ENCODE assay signal across 9 mouse cellular contexts in the genomic region with DNA sequence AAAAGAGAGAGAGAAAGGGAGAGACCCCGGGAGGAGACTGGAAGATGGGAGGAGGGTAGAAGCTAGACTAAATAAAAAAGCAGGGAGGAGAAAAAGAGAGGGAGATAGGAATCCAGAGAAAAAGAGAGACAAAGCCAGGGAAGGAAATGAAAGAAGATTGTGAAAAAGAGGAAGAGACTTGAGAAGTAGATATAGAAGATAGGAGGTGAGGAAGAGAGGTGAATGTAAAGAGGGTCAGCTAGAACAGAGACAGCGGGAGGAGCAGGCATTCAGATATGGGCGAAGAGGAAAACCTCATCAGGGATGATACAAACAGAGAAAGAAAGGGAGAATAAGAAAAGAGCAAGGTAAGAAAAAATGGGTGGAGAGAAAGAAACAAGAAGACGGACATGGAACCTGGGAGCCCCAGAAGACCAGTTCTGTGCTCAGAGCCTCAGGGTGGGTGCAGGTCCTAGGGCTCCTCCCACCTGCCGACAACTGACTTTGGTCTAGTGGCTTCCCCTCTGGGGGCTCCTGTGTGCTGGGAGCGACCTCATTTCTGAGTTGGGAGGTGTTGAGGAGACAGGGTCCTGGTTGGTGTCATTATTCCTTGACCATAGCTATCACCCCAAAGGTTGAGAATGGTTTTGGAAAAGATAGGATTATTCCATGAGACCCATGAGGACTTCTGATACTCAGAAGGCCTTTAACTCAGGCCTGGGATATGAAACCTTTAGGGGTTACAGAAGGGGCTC. TPM values are rescaled to one million over a fixed set of nuclear protein-coding genes. Genes with fewer than 3 reads are reported as not detected.
A peak's percentile ranks its signal among the peaks of the same experiment; 100 is the strongest.
DNase-seq lines count a peak whose midpoint lies in the region; ATAC-seq lines count a peak whose summit lies in the region.
"Had no signal": no experiment of that assay in that cellular context is flagged by ENCODE, and none has a peak within 500 bp of the region (broad histone marks: within the 10 kb centered on the region; RNA-seq: fewer than 3 reads in every experiment).

No protein-coding gene starts in this region.

- H3K36me3 ChIP-seq in kidney, embryonic 15.5 days = peaks cover 32% of the 10 kb centered on the region
- peaks cover 17% of the 10 kb centered on the region for H3K36me3 ChIP-seq in forebrain, embryonic 15.5 days
- H3K36me3 ChIP-seq in liver, embryonic 11.5 days (ENCODE audit: control insufficient read depth, insufficient read depth, low read length) = peaks cover 3% of the 10 kb centered on the region; the same call in 1 of the 2 replicates

- 2% methylated on average over 6 of the region's 6 CpGs for WGBS in kidney, embryonic 15.5 days
- 3% methylated on average over 6 of the region's 6 CpGs for WGBS in forebrain, embryonic 15.5 days
- WGBS in liver, embryonic 11.5 days = 14% methylated on average over 6 of the region's 6 CpGs

- DNase-seq in kidney, adult 9 months = no peak
- DNase-seq in brain, adult 2 months (ENCODE audit: low read depth, low spot score) = peak; percentile 24
- DNase-seq in liver, embryonic 11.5 days (ENCODE audit: low spot score) = no peak
- DNase-seq in urinary bladder, adult 18-20 months (ENCODE audit: low spot score in 2 of 2) = no peak
- DNase-seq in thymus, postnatal 36 days = no peak

- no peaks in the 10 kb centered on the region for H3K27me3 ChIP-seq in kidney, embryonic 15.5 days
- no peaks in the 10 kb centered on the region for H3K27me3 ChIP-seq in forebrain, embryonic 15.5 days
- H3K27me3 ChIP-seq in liver, embryonic 11.5 days (replicated peaks; ENCODE audit: control insufficient read depth, insufficient read depth, low read length) = peaks cover 7% of the 10 kb centered on the region; the same call in 1 of the 2 replicates

- H3K27ac ChIP-seq in kidney, embryonic 15.5 days = peak overlapping the region; percentile 99
- H3K27ac ChIP-seq in forebrain, embryonic 15.5 days (replicated peaks) = peak overlapping the region; percentile 100
- H3K27ac ChIP-seq in liver, embryonic 11.5 days (ENCODE audit: low read depth, low read length) = peak overlapping the region; percentile 90; the same call in 1 of the 2 replicates
- H3K27ac ChIP-seq: macrophage had no signal

- peak overlapping the region; percentile 78 for H3K9ac ChIP-seq in kidney, embryonic 15.5 days
- peak overlapping the region; percentile 99 for H3K9ac ChIP-seq in forebrain, embryonic 15.5 days (replicated peaks)
- no peak overlapping the region for H3K9ac ChIP-seq in liver, embryonic 11.5 days (ENCODE audit: low read depth, low read length)

- H3K4me2 ChIP-seq in kidney, embryonic 15.5 days = peak overlapping the region; percentile 81
- H3K4me2 ChIP-seq in forebrain, embryonic 15.5 days (replicated peaks) = peak overlapping the region; percentile 82
- H3K4me2 ChIP-seq in liver, embryonic 11.5 days = peak overlapping the region; percentile 73

- H3K9me3 ChIP-seq in kidney, embryonic 15.5 days (replicated peaks) = no peaks in the 10 kb centered on the region
- H3K9me3 ChIP-seq in forebrain, embryonic 15.5 days = no peaks in the 10 kb centered on the region
- H3K9me3 ChIP-seq in liver, embryonic 11.5 days (ENCODE audit: control insufficient read depth, low read length) = no peaks in the 10 kb centered on the region

- peaks cover 50% of the 10 kb centered on the region for H3K4me1 ChIP-seq in kidney, embryonic 15.5 days
- peaks cover 52% of the 10 kb centered on the region for H3K4me1 ChIP-seq in forebrain, embryonic 15.5 days
- H3K4me1 ChIP-seq in liver, embryonic 11.5 days (replicated peaks; ENCODE audit: control insufficient read depth, insufficient read depth, low read length) = peaks cover 4% of the 10 kb centered on the region

- H3K4me3 ChIP-seq in kidney, embryonic 15.5 days (replicated peaks) = peak overlapping the region; percentile 85
- peak overlapping the region; percentile 95 for H3K4me3 ChIP-seq in forebrain, embryonic 15.5 days
- H3K4me3 ChIP-seq in liver, embryonic 11.5 days (ENCODE audit: low read depth, low read length) = peak overlapping the region; percentile 67

- ATAC-seq in kidney, embryonic 15.5 days (replicated peaks; ENCODE audit: low FRiP score) = no peak
- no peak for ATAC-seq in forebrain, embryonic 15.5 days (replicated peaks)
- ATAC-seq in liver, embryonic 11.5 days (replicated peaks; ENCODE audit: low FRiP score) = no peak
- no peak for ATAC-seq in megakaryocyte, adult 5-6 weeks (ENCODE audit: poor library complexity, severe bottlenecking)

RNA-seq across cellular contexts. Expression of a gene that starts 2.3 kb away (rescaled TPM):
- polyA plus RNA-seq in kidney, embryonic 15.5 days (2015; fragmentation: Nextera tagmentation; extraction: Ambion mirVana) = 37.3 and 37.7 TPM in 2 replicates
- polyA plus RNA-seq in forebrain, embryonic 15.5 days (2015; fragmentation: Nextera tagmentation; extraction: Ambion mirVana) = 26.8 and 27.1 TPM in 2 replicates
- 11.2 and 16.4 TPM in 2 replicates for polyA plus RNA-seq in liver, embryonic 11.5 days (2014; fragmentation: Nextera tagmentation; extraction: Ambion mirVana)
- total RNA-seq in megakaryocyte, adult 5-6 weeks (2015) = 7.5 and 10.1 TPM in 2 replicates
- 1.9 TPM in 1 of 2 replicates, not detected in the other for total RNA-seq in megakaryocyte, adult 5-6 weeks (2017)

RNA-seq across cellular contexts. Expression of a gene that starts 25.8 kb away (rescaled TPM):
- polyA plus RNA-seq in kidney, embryonic 15.5 days (2015; fragmentation: Nextera tagmentation; extraction: Ambion mirVana) = 0.88 and 1.1 TPM in 2 replicates
- 0.64 and 0.71 TPM in 2 replicates for polyA plus RNA-seq in forebrain, embryonic 15.5 days (2015; fragmentation: Nextera tagmentation; extraction: Ambion mirVana)
- 0.31 and 0.58 TPM in 2 replicates for polyA plus RNA-seq in liver, embryonic 11.5 days (2014; fragmentation: Nextera tagmentation; extraction: Ambion mirVana)
- not detected in 2 replicates for total RNA-seq in megakaryocyte, adult 5-6 weeks (2015)
- not detected in 2 replicates for total RNA-seq in megakaryocyte, adult 5-6 weeks (2017)
- polyA plus RNA-seq: macrophage had no signal

RNA-seq across cellular contexts. Expression of a gene that starts 54.5 kb away (rescaled TPM):
- polyA plus RNA-seq in kidney, embryonic 15.5 days (2015; fragmentation: Nextera tagmentation; extraction: Ambion mirVana) = 0.32 and 0.73 TPM in 2 replicates
- not detected in 2 replicates for polyA plus RNA-seq in forebrain, embryonic 15.5 days (2015; fragmentation: Nextera tagmentation; extraction: Ambion mirVana)
- polyA plus RNA-seq in liver, embryonic 11.5 days (2014; fragmentation: Nextera tagmentation; extraction: Ambion mirVana) = 0.37 TPM in 1 of 2 replicates, not detected in the other
- 65.4 and 74.3 TPM in 2 replicates for total RNA-seq in megakaryocyte, adult 5-6 weeks (2015)
- 53.9 and 57.5 TPM in 2 replicates for total RNA-seq in megakaryocyte, adult 5-6 weeks (2017)

RNA-seq across cellular contexts. Expression of a gene that starts 58.4 kb away (rescaled TPM):
- 0.60 and 0.73 TPM in 2 replicates for polyA plus RNA-seq in kidney, embryonic 15.5 days (2015; fragmentation: Nextera tagmentation; extraction: Ambion mirVana)
- polyA plus RNA-seq in forebrain, embryonic 15.5 days (2015; fragmentation: Nextera tagmentation; extraction: Ambion mirVana) = not detected in 2 replicates
- polyA plus RNA-seq in liver, embryonic 11.5 days (2014; fragmentation: Nextera tagmentation; extraction: Ambion mirVana) = 0.21 TPM in 1 of 2 replicates, not detected in the other
- total RNA-seq in megakaryocyte, adult 5-6 weeks (2015) = 335 and 343 TPM in 2 replicates
- total RNA-seq in megakaryocyte, adult 5-6 weeks (2017) = 80.8 and 91.0 TPM in 2 replicates

RNA-seq across cellular contexts. Expression of a gene that starts 58.4 kb away (rescaled TPM):
- polyA plus RNA-seq in kidney, embryonic 15.5 days (2015; fragmentation: Nextera tagmentation; extraction: Ambion mirVana) = not detected in 2 replicates
- polyA plus RNA-seq in forebrain, embryonic 15.5 days (2015; fragmentation: Nextera tagmentation; extraction: Ambion mirVana) = not detected in 2 replicates
- polyA plus RNA-seq in liver, embryonic 11.5 days (2014; fragmentation: Nextera tagmentation; extraction: Ambion mirVana) = not detected in 2 replicates
- total RNA-seq in megakaryocyte, adult 5-6 weeks (2015) = not detected in 2 replicates
- not detected in 2 replicates for total RNA-seq in megakaryocyte, adult 5-6 weeks (2017)
- polyA plus RNA-seq: macrophage had no signal
